Mouse (Mus musculus) gastrocnemius, postnatal 25 days (tissue): Measurements from ENCODE around the gene Herpud1. TPM values are rescaled to one million over a fixed set of nuclear protein-coding genes. Genes with fewer than 3 reads are reported as not detected.
"Not testable (repeated sequence)": the region's sequence is repeated elsewhere in the genome, so short reads cannot be mapped to it uniquely, and the experiment has no call there.

Experiments
- DNase-seq: peaks from one replicate; pipeline ENCODE4 v3.0.0; 2022
- total RNA-seq, 2 experiments: library from RNA; stranded (reverse); gene quantifications; 1 replicate in 1 of 2; 2 replicates in 1 of 2; pipeline ENCODE4 v1.2.3; 2021

The Herpud1 gene
- total RNA-seq, 2 experiments from 2014 or later: 78.0 to 80.1 TPM

DNA sequence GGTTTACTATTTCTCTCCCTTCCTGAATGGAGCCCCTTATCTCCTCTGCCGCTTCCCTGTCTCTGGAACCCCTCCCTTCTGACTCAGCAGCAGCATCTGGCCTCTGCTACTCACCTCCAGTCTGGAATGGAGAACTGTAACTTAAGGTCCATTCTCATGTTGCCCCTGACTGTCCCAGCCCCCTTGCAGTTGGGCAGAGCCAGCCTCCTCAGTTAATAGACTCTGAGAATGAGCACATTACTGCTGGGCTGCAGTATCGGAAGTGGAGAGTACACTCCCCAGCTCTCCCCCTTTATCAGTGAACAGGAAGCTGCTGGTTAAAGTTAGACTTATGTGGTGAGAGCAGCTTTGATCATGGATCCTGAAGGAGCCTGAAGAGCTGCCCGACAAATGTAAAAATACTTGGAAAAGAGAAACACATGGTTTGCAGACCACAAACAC is 10.7 kb upstream of the Herpud1 start:
- DNase-seq: no peak

GRCm38 (mm10) chr8:94376176-94376575 is 10.1 kb upstream of the Herpud1 start:
- DNase-seq: no peak

DNA sequence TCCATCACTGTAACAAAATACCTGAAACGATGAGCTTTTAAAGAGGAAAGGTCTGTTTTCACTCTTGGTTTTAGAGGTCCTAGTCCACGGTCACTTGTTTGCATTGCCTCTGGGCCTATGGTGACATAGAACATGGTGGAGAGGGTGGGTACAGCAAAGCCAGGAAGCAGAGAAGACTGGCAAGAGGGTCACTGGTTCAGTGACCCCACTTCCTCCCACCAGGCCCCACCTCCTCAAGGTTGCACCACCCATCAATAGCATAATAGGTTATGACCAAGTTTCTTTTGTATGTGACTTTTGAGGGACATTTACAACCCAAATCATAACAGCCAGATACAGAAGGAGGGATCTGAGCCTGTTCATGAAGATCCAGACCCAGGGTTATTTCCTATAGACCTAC is 9.7 kb upstream of the Herpud1 start:
- no peak for DNase-seq

DNA sequence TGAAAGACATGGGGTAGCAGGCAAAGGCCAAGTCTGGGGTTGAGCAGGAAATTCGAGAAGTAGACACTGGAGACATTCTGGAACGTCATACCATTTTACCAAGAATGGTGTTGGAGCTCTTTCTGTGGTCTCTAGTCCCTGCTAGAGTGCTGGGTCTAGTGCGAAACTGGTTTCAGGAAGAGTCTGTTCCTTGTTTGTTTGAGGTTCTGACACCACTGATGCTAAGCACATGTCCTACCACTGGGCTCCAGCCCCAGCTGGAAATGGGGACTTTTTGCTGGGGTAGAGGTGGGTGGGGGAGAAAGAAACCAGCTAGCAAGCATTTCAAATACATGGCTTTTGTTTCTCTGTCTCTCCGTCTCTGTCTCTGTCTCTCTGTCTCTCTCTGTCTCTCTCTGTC is 9.2 kb upstream of the Herpud1 start:
- no peak for DNase-seq

DNA sequence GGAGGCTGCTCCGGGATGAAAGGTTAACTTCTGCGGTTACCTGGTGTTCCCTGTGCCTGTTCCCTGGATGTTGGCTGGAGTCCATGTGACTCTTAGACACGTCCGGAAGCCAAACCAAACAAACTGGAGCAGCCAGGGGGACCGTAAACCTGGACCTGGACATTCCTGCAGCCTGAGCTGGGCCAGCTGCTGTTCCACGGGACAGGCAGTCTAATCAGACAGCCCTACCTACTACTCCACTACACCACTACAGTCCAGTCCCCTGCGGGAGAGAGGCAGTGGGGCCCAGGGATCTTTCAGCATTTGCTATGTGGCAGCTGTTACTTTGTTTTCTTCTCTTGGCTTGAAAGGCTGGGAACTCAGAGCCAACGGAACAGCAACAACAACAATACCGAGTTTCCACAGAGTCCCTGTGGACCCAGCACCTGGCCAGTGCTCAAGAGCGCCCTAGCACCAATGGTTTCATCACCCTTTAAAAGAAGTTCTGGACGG is 8.5 kb upstream of the Herpud1 start:
- DNase-seq: peak; percentile 76

DNA sequence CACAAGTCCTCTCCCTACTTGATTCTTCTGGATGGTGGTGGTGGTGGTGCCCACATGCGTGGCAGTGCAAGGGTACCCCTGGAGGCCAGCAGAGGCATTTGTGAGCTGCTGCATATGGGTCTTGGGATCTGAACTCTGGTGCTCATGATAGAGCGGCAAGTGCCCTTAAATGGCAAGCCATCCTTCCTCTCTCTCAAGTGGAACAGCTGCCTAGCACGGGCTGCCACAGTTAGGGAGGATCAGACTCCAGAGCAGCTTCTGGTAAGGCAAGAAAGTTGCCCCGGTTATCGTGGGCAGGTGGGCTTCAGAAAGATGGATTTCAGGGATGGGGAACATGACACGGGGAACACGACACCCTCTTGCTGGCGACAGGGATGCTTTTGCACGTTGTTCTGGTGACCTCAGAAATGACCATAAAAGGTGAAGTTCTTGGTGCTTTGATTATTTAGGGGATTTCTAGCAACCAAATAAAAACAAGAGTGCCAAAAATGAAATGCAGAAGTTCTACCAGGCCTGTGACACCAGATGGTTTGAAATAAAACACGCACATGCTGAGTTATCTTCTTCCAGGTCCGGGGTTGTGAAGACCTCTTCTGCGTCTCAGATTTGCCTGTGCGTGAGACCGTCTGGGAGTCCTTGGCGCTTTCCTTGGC is 7.3 kb upstream of the Herpud1 start:
- DNase-seq: no peak

GRCm38 (mm10) chr8:94379686-94380085 is 6.6 kb upstream of the Herpud1 start:
- DNase-seq: no peak

- no peak for DNase-seq
Measured at GRCm38 (mm10) chr8:94384166-94384565, 2.1 kb upstream of the Herpud1 start.

DNA sequence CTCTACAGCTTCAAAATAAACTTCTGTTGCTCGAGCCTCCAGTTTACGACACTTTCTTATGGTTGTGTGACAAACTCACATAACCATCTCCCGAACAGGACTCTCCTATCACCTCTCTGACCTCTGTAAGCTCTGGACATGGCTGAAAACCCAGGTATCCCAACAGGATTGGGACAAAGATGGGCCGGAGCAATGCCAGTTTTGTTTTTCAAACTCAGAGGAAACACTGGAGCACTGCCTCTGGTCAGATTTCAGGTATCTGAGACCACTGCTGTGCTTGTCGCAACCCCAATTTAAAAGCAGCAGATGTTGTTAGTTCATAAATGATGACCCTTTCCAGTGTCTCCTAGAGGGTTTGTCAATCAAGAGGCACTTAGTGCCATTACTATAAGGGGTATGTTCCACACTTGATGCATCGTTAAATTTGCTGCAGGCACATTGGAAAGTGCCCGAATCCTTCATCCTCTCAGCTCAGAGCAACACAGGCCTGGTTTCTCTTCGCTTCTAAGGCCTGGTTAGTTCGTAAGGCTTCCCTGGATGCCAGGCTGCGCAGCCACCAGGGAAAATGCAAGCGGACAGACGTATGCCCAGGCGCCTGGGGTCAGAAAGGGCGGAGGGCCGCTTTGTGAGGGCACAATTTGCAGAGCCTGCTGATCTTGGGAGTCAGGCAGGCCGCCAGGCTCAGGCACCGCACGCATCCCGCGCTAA is 578 bp upstream of the Herpud1 start:
- DNase-seq: no peak

GRCm38 (mm10) chr8:94387027-94387684 is 918 bp downstream of the Herpud1 start:
- peak; percentile 94 for DNase-seq

DNA sequence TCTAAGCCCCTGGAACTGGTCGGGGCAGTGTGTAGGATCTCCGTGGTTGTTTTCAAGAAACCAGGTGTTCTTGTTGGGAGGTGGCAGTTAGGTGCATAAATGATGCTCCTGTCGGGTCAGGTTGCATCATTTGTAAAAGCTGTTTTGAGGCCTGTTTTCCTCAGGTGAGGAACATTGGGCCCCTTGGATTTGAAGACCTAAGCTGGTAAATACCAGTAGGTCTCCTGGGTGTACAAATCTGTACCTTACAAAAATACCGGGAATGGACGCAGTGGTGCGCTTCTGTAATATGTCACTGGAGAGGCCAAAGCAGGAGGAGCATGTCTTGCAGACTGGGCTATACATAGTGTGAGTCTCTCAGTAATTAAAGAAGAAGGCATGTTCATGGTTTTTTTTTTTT is 1.5 kb downstream of the Herpud1 start:
- DNase-seq: no peak

DNA sequence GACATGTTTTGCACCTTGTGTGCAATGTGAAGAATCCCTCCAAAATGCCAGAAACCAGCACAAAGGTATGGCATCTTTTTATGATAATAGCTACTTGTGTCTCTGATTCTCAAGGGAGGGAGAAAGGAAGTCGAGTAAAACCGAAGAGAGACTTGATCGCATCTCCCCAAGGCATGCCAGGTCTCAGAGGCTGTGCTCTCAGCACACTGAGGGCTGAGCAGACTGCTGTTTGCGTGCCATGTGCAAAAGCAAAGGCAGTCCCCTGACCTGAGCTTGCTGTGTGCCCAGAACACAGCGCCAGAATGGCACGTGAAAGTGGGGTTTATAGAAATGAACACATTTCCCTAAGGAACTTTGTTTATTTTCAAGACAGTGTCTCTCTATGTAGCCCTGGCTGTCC is 3.3 kb downstream of the Herpud1 start:
- DNase-seq: no peak

DNA sequence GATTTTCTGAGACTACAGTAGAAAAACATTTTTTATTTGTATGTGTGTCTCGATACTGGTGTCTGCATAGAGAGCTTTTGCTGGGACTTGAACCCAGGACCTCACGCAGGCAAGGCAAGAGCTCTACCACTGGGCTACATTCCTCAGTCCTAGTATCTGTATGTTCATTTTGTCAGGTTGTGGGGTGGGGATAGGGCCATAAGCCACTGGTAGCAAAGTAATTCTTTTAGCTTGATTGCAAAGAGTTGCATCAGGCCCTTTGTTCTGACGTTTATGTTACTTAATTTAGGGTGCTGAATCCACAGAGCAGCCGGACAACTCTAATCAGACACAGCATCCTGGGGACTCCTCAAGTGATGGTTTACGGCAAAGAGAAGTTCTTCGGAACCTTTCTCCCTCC is 4.2 kb downstream of the Herpud1 start:
- no peak for DNase-seq

- no peak for DNase-seq
Measured at GRCm38 (mm10) chr8:94390910-94391309, 4.7 kb downstream of the Herpud1 start.

DNA sequence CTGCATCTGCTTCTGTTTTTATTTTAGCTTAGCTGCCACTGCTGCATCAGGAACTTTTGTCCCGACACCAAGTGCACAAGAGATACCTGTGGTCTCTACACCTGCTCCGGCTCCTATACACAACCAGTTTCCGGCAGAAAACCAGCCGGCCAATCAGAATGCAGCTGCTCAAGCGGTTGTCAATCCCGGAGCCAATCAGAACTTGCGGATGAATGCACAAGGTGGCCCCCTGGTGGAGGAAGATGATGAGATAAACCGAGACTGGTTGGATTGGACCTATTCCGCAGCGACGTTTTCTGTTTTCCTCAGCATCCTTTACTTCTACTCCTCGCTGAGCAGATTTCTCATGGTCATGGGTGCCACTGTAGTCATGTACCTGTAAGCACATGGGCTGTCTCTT is 5.9 kb downstream of the Herpud1 start:
- DNase-seq: peak; percentile 46

DNA sequence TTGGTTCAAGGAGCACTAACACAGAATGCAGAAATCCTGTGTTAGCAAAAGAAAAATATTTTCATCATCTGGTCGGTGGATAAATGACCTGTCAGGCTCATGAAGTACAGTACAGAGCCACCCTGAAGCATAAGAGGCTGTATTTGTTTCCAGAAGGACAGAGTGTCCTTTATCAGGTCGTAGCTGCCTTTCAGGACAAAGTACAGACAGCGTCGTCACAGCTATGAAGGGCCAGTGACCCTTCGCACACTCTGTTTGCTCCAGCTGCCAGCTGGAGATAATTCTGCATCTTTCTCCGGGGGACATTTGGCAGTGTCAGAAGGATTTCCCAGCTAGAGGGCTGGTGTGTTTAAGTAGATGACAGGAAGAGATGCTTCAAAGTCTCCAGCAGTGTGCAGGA is 6.4 kb downstream of the Herpud1 start:
- no peak for DNase-seq

DNA sequence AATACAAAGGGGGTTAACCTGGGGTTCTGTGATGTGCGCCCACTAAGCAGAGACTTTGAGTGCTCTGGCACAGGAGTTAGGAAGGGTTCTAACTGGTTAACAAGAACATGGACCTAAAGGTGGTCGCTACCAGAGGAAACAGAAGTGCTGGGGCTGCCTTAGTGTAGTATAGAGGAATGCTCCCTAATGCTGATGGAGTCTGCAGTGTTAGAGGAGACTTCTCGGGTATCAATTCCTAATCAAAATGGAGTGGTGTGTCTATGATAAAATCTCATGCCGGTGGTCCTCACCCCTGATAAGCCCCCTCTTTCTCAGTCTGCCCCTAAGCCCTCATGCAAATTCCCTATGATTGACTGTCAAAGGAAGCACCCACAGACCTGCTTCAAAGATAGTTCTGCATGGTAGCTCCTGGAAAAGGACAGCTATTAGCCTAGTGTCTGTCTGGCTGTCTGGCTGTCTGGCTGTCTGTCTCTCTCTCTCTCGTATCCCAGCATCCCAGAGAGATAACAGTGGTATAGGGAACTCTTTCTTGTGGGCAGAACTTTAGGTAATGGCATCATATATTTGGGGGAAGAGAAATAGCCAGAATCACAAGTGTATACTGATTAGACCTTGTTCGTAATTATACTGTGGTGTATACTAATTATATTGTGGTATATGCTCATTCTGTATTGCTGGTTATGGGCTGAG is 9.8 kb downstream of the Herpud1 start:
- no peak for DNase-seq

DNA sequence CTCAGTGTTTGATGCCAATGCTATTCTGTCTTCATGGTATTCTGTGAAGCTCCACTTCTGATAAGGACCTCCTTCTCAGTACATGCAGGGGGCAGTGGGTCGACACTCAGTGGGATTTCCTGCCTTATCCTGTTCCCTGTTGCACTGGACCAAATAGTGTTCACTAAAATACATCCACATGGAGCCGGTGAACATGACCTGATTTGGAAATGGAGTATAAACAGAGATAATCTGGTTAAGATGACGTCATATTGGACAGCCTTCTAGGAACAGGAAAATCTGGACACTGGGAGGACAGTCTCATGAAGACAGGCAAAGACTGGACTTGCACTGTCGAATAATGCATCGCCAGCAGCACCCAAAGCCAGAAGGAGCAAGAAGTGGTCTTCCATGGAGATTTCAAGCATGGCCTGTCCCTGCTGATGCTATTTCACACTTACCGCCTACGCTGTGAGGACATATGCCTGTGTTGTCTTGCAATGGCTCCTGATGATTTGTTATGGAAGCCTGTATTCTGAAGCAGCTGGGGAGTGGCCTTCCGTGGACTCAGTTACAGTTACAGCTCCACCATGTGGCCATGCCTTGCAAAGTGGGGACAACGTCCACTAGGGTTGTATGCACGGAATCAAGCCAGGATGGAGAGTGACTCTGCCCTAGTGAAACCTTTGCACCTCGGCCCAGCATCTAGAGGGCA is 10.9 kb downstream of the Herpud1 start:
- peak; percentile 46 for DNase-seq

DNA sequence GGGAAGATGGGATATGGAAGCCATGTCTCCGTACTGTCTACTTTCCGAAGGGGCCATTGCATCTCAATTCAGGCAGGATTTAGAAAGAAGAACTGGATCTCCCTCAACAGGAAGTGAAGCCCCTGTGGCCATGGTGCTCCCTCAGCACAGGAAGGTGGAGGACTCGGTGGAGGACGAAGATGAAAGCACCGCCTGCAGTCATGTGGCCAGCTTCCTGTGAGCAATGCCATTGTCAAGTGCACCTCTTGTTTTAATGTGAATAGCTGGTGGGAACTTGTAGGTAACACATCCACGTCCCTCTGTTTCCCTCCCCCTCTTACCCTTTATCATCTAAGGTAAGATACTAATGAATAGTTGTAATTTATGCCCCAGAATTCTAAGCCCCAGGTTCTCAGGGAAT is 12.3 kb downstream of the Herpud1 start:
- no peak for DNase-seq

DNA sequence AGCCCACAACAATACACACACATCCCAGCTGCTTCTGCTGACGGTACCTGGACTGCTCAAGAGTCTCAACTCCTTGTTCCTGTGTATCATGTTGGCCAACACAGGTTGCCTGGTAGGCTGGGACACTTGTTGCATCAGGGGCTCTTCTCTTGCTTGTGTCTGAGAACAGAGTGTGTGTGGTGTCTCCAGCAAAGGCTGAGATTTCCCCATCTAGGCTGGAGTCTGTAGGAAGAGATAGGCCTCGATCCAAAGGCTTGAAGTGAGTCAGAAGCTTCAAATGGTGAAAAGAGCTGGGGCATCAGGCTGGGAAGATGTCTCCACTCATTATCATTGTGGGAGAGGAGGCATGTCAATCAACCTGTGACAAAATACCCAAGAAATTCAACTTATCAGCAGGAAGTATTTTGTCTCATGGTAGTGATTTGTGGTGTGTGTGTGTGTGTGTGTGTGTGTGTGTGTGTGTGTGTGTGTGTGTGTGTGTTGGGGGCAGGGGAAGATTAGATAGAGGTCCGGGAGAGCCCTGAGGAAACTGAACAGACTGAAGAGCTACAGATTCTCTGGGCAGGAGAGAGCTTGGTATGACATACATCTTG is 13.2 kb downstream of the Herpud1 start:
- no peak for DNase-seq

DNA sequence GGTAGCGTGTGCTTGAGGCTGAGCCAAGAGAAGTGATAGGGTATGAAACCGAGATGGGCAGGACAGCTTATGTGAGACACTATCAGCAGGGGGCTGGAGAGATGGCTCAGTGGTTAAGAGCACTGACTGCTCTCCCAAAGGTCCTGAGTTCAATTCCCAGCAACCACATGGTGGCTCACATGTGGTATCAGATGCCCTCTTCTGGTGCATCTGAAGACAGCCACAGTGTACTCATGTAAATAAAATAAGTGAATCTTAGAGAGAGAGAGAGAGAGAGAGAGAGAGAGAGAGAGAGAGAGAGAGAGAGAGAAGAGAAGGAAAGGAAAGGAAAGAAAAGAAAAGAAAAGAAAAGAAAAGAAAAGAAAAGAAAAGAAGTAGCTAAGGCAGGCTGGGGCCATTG is 13.7 kb downstream of the Herpud1 start:
- not testable (repeated sequence) for DNase-seq
